Mouse (Mus musculus) hindbrain, postnatal 0 days (tissue): ENCODE results near the gene Frs2. TPM values are rescaled to one million over a fixed set of nuclear protein-coding genes. Genes with fewer than 3 reads are reported as not detected.
A peak's percentile ranks its signal among the peaks of the same experiment; 100 is the strongest.

ENCODE experiments used
- ATAC-seq: fragments of 200-750 bp; cut with Nextera tagmentation; 2 replicates; pipeline ENCODE4 v1.8.0; 2017; ENCODE audit warnings: mild to moderate bottlenecking, moderate TSS enrichment, moderate library complexity
- DNase-seq: peaks from one replicate; pipeline ENCODE4 v3.0.0-alpha.2; 2015; ENCODE audit warnings: low spot score
- H3K27ac ChIP-seq: fragments of 300-500 bp; sonication (generic); 2 replicates; pipeline ENCODE4 v1.5.1; 2014; ENCODE audit warnings: mild to moderate bottlenecking
- H3K27me3 ChIP-seq: fragments of 300-500 bp; sonication (generic); 2 replicates; pipeline ENCODE4 v1.6.1; 2014; ENCODE audit warnings: low read length, mixed read lengths; ENCODE audit not compliant: insufficient read depth
- H3K36me3 ChIP-seq: fragments of 300-500 bp; sonication (generic); 2 replicates; pipeline ENCODE4 v1.6.1; 2014; ENCODE audit warnings: low read length, mixed read lengths; ENCODE audit not compliant: insufficient read depth
- H3K4me1 ChIP-seq: fragments of 300-500 bp; sonication (generic); 2 replicates; pipeline ENCODE4 v1.6.1; 2014; ENCODE audit warnings: antibody characterized with exemption, low read length, mixed read lengths; ENCODE audit not compliant: insufficient read depth
- H3K4me2 ChIP-seq: fragments of 300-500 bp; sonication (generic); 2 replicates; pipeline ENCODE4 v1.6.1; 2014; ENCODE audit warnings: low read depth, mild to moderate bottlenecking, low read length, moderate library complexity, mixed read lengths
- H3K4me3 ChIP-seq: fragments of 300-500 bp; sonication (generic); 2 replicates; pipeline ENCODE4 v1.5.1; 2014; ENCODE audit warnings: low read length
- H3K9ac ChIP-seq: fragments of 300-500 bp; sonication (generic); replicated peaks from 2 replicates; pipeline ENCODE4 v1.6.1; 2014; ENCODE audit warnings: mild to moderate bottlenecking, low read length, moderate library complexity, mixed read lengths
- H3K9me3 ChIP-seq: fragments of 300-500 bp; sonication (generic); 2 replicates; pipeline ENCODE4 v1.6.1; 2016; ENCODE audit warnings: low read length, mixed read lengths
- CTCF ChIP-seq: IDR thresholded peaks from 2 replicates; pipeline ENCODE4 v1.5.1; 2016; ENCODE audit warnings: antibody characterized with exemption, control low read depth, low read depth
- WGBS: fragments of 180-500 bp; shearing (Covaris S2); extraction: QIAGEN DNeasy Blood & Tissue Kit; methylation state at CpG from one replicate; pipeline ENCODE4 v1.1.7; 2014; 5-methylcytosine and 5-hydroxymethylcytosine counted together
- polyA plus RNA-seq: library from polyadenylated mRNA; unstranded; fragments of >200 nt; fragmentation: Nextera tagmentation; extraction: Ambion mirVana; gene quantifications from 2 replicates; pipeline ENCODE4 v1.2.1, GENCODE M21; 2015
- total RNA-seq: library from RNA; depleted of rRNA; stranded (reverse); fragments of >200 nt; gene quantifications from 2 replicates; pipeline ENCODE4 v1.2.3, GENCODE M21; 2014

Frs2 gene
- total and polyA plus RNA-seq, 2 experiments from 2014 or later: 19.1 to 19.3 TPM

DNA sequence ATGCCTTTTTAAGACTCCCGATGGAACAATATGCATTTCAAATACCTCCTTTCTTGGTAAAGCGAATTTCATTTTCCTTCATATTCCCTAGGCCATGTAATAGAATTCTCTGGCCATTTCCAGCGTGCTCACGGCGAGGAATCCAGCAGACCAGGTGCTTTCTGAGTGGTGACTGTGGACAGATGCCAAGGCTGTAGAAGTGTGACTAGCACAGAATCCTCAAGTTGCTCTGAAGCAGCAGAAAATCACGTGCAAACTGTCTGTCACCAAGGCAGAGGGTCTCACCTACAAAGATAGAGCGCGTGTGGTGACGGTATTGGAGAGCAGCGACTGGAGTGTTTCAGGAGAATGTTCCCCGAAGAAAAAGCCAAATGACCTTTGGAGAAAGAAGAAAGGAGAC, 11.8 kb upstream of the Frs2 start:
- 76% methylated on average over 11 of the region's 11 CpGs for WGBS
- ATAC-seq: no peak
- TF ChIP-seq CTCF: no peak
- H3K4me3 ChIP-seq: no peak overlapping the region
- H3K4me2 ChIP-seq: no peak overlapping the region
- H3K27me3 ChIP-seq: no peaks in the 10 kb centered on the region
- H3K9ac ChIP-seq: no peak overlapping the region
- DNase-seq: no peak
- no peaks in the 10 kb centered on the region for H3K9me3 ChIP-seq
- no peaks in the 10 kb centered on the region for H3K36me3 ChIP-seq
- no peak overlapping the region for H3K27ac ChIP-seq
- H3K4me1 ChIP-seq: no peaks in the 10 kb centered on the region

DNA sequence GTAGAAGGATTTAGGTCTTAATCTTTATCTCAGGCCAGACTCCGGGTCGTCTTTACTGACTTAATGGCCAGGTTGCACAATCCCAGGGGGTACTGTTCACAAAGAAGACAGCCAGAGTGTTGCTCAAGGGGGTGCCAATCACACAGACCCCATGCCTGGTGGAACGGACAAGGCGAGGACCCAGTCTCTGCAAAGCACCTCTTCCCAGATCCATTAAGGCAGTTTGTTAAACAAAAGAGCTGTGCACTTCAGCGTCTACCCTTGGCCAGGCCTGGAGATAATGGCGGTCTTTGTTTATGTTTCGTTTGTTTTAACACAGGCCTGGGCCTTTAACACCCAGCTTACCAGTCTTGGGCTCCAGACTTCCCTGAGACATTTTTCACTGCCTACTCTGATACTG, 3.9 kb upstream of the Frs2 start:
- H3K4me2 ChIP-seq: no peak overlapping the region
- no peak for ATAC-seq

DNA sequence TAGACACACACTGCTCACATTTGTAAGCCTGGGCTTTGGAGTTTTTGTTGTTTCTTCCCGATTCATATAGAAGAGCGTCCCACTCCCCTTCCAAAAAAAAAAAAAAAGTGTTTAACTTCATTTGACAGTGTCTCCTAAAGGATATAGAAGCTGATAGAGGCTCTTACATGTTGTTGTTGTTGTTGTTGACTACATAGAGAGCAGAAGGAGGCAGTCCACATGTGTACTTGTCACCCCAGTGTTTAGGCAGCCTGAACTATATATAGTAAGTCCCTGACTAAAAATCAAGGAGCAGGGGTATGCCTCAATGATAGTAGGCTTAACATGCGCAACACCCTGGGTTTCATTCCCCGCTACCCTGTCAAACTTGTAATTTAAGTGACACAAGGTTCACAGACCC, 3.3 kb upstream of the Frs2 start:
- Histone ChIP-seq H3K9ac (no peak overlapping the region), H3K9me3 (no peaks in the 10 kb centered on the region), H3K4me2 (no peak overlapping the region), H3K36me3 (no peaks in the 10 kb centered on the region), H3K4me3 (no peak overlapping the region), H3K4me1 (peaks cover 4% of the 10 kb centered on the region; the same call in 1 of the 2 replicates), H3K27ac (no peak overlapping the region), H3K27me3 (no peaks in the 10 kb centered on the region)
- 60% methylated on average over 4 of the region's 4 CpGs for WGBS
- no peak for TF ChIP-seq CTCF
- ATAC-seq: no peak
- DNase-seq: no peak

More for the DNA sequence above, 3.9 kb upstream of the Frs2 start:
- H3K27me3 ChIP-seq: no peaks in the 10 kb centered on the region
- DNase-seq: no peak
- H3K27ac ChIP-seq: no peak overlapping the region
- no peak for TF ChIP-seq CTCF
- no peak overlapping the region for H3K4me3 ChIP-seq
- H3K9ac ChIP-seq: no peak overlapping the region
- no peaks in the 10 kb centered on the region for H3K9me3 ChIP-seq
- H3K36me3 ChIP-seq: no peaks in the 10 kb centered on the region
- 17% methylated on average over 7 of the region's 7 CpGs for WGBS
- no peaks in the 10 kb centered on the region; the same call in 1 of the 2 replicates for H3K4me1 ChIP-seq

DNA sequence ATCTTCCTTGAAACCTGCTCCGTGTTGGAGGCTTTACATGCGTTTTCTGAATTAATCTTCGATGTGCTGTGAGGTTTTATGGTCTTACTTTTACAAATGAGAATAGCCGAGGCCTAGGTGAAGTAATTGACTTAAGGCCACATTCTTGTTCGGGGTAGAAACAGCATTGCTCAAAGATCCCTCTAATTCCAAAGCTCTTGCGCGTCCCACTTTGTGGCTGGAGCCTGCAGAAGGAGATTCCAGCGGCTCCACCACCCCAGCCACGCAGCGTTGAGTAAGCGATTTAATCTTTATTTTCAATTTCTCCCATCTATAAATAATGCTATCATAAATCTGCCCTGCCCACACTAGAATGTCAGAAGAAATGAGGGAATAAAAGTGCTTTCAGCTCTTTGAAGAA, 2.9 kb upstream of the Frs2 start:
- H3K4me1 ChIP-seq: peaks cover 8% of the 10 kb centered on the region; the same call in 1 of the 2 replicates
- no peak overlapping the region for H3K9ac ChIP-seq
- TF ChIP-seq CTCF: no peak
- H3K27ac ChIP-seq: no peak overlapping the region
- no peak overlapping the region for H3K4me2 ChIP-seq
- H3K36me3 ChIP-seq: no peaks in the 10 kb centered on the region
- no peaks in the 10 kb centered on the region for H3K27me3 ChIP-seq
- no peak for ATAC-seq
- no peaks in the 10 kb centered on the region for H3K9me3 ChIP-seq
- H3K4me3 ChIP-seq: no peak overlapping the region
- DNase-seq: no peak
- WGBS: 24% methylated on average over 11 of the region's 11 CpGs

DNA sequence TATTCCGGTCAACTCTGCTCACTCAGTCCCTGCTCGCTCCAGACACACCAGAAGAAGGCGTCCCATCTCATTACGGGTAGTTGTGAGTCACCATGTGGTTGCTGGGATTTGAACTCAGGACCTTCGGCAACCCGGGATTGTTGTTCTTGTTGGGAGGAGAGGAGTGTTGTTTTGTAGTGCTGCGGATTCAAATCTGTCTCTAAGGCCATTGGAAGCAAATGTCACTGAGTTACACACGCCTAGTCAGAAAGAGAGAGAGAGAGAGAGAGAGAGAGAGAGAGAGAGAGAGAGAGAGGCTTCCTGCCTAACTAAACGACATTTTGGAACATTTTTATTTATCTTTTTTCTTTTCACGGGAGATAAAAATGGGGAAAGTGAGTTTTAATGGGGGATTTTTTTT, 2.4 kb upstream of the Frs2 start:
- H3K36me3 ChIP-seq: no peaks in the 10 kb centered on the region
- no peak overlapping the region for H3K4me3 ChIP-seq
- no peak overlapping the region for H3K27ac ChIP-seq
- ATAC-seq (no peak), DNase-seq (no peak)
- peaks cover 8% of the 10 kb centered on the region; the same call in 1 of the 2 replicates for H3K4me1 ChIP-seq
- no peak overlapping the region for H3K9ac ChIP-seq
- TF ChIP-seq CTCF: no peak
- H3K27me3 ChIP-seq: no peaks in the 10 kb centered on the region
- H3K4me2 ChIP-seq: peak overlapping the region; percentile 82
- WGBS: 25% methylated on average over 10 of the region's 10 CpGs
- no peaks in the 10 kb centered on the region for H3K9me3 ChIP-seq

DNA sequence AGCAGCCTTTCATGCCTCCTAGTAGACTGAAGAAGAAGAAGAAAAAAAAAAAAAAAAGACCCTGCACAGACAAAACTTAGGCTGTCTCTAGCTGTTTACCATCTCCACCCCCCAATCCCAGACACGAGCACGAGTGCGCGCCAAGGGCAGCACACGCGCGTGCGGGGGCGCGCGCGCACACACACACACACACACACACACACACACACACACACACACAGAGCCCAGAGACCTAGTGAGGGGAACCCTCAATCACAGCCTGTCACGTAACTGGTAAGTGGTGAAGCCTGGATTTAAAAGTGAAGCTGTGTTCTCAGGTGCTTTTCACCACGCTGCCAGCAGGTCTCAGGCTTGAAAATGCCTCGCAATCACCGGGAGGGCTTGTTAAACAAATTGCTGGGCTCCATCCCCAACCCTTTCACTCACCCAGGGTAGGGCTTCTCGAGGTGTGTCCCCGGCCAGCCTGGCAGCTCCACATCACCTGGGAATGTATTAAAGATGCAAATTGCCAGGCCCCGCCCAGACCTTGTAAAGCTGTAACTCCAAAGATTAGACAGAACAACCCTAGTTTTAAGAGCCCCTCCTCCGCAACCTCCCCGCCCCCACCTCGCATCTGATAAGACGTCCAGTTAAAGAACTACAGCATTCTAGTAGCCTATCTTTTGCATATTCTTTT, 1.7 kb upstream of the Frs2 start:
- H3K27ac ChIP-seq: no peak overlapping the region
- ATAC-seq: no peak

DNA sequence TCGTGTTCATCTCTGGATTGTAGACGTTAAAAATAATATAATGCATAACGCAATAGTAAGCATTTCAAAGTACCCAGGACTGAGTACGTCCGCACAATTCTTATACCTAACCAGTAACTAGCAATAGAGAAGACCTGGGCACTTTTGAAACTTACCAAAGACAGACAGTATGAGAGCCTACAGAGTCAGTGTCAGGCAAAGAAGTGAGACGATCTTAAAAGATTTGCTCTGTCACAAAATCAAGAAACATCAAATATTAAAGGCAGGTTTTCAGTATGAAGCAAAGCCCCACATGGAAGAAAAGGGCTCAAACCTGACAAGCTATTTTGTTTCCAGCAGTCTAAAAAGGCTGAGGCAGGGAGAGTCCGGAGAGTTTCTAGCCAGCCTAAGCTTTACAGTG, 907 bp upstream of the Frs2 start:
- Histone ChIP-seq H3K4me1 (peaks cover 13% of the 10 kb centered on the region; the same call in 1 of the 2 replicates), H3K4me3 (peak overlapping the region; percentile 4; the same call in 1 of the 2 replicates), H3K27ac (no peak overlapping the region), H3K4me2 (peak overlapping the region; percentile 88), H3K36me3 (no peaks in the 10 kb centered on the region), H3K9ac (no peak overlapping the region), H3K27me3 (no peaks in the 10 kb centered on the region), H3K9me3 (no peaks in the 10 kb centered on the region)
- WGBS: 17% methylated on average over 7 of the region's 7 CpGs
- no peak for DNase-seq
- TF ChIP-seq CTCF: no peak
- no peak for ATAC-seq

More for the DNA sequence above, 1.7 kb upstream of the Frs2 start:
- no peaks in the 10 kb centered on the region for H3K9me3 ChIP-seq
- peaks cover 13% of the 10 kb centered on the region; the same call in 1 of the 2 replicates for H3K4me1 ChIP-seq
- H3K9ac ChIP-seq: peak overlapping the region; percentile 44
- no peaks in the 10 kb centered on the region for H3K27me3 ChIP-seq
- WGBS: 2% methylated on average over 23 of the region's 23 CpGs
- TF ChIP-seq CTCF: peak; percentile 26; the same call in 1 of the 2 replicates
- H3K4me2 ChIP-seq: peak overlapping the region; percentile 82
- H3K36me3 ChIP-seq: no peaks in the 10 kb centered on the region
- peak; percentile 58 for DNase-seq
- H3K4me3 ChIP-seq: peak overlapping the region; percentile 40
